Mouse (Mus musculus): ENCODE results near the gene Trpm5.

- TF ChIP-seq CTCF (IDR thresholded peaks at IDR 0.05; ENCODE audit: low read depth) (no peak), EP300 (IDR thresholded peaks at IDR 0.05; ENCODE audit: low read depth) (no peak)
Measured at GRCm38 (mm10) chr7:143046358-143046757, 48.1 kb downstream of the Trpm5 start.

Measured in liver, postnatal 0 days (tissue).